Mouse (Mus musculus) kidney, embryonic 15.5 days (tissue): Measurements from ENCODE around the gene Spon1. TPM values are rescaled to one million over a fixed set of nuclear protein-coding genes. Genes with fewer than 3 reads are reported as not detected.
A peak's percentile ranks its signal among the peaks of the same experiment; 100 is the strongest.

Source experiments
- ATAC-seq: fragments of 200-750 bp; cut with Nextera tagmentation; replicated peaks from 2 replicates; pipeline ENCODE4 v1.8.0; 2017; ENCODE audit warnings: moderate TSS enrichment; ENCODE audit not compliant: low FRiP score
- H3K27ac ChIP-seq: fragments of 300-500 bp; sonication (generic); 2 replicates; pipeline ENCODE4 v1.5.1; 2015; ENCODE audit warnings: mild to moderate bottlenecking, inconsistent platforms
- H3K27me3 ChIP-seq: fragments of 300-500 bp; sonication (generic); 2 replicates; pipeline ENCODE4 v1.6.1; 2015; ENCODE audit warnings: inconsistent platforms
- H3K36me3 ChIP-seq: fragments of 300-500 bp; sonication (generic); 2 replicates; pipeline ENCODE4 v1.6.1; 2015; ENCODE audit warnings: inconsistent platforms
- H3K4me1 ChIP-seq: fragments of 300-500 bp; sonication (generic); 2 replicates; pipeline ENCODE4 v1.6.1; 2015; ENCODE audit warnings: inconsistent platforms
- H3K4me2 ChIP-seq: fragments of 300-500 bp; sonication (generic); 2 replicates; pipeline ENCODE4 v1.6.1; 2015; ENCODE audit warnings: moderate library complexity, mild to moderate bottlenecking, inconsistent platforms
- H3K4me3 ChIP-seq: fragments of 300-500 bp; sonication (generic); replicated peaks from 2 replicates; pipeline ENCODE4 v1.5.1; 2015; ENCODE audit warnings: mild to moderate bottlenecking, inconsistent platforms
- H3K9ac ChIP-seq: fragments of 300-500 bp; sonication (generic); 2 replicates; pipeline ENCODE4 v1.6.1; 2015; ENCODE audit warnings: mild to moderate bottlenecking, inconsistent platforms
- H3K9me3 ChIP-seq: fragments of 300-500 bp; sonication (generic); replicated peaks from 2 replicates; pipeline ENCODE4 v1.6.1; 2016; ENCODE audit warnings: inconsistent platforms
- WGBS: fragments of 180-500 bp; shearing (Covaris S2); methylation state at CpG from one replicate; pipeline ENCODE4 v1.1.7; 2015; ENCODE audit warnings: mixed read lengths; 5-methylcytosine and 5-hydroxymethylcytosine counted together
- polyA plus RNA-seq: library from polyadenylated mRNA; unstranded; fragments of >200 nt; fragmentation: Nextera tagmentation; extraction: Ambion mirVana; gene quantifications from 2 replicates; pipeline ENCODE4 v1.2.1, GENCODE M21; 2015

Spon1 gene
- polyA plus RNA-seq, 1 experiment from 2014 or later, result 13.9 TPM

GRCm38 (mm10) chr7:113847041-113847819 lies 81.4 kb downstream of the Spon1 start:
- H3K9ac ChIP-seq, result no peak overlapping the region
- 0 out of 2 replicates have a peak, but pooled peaks cover 6% of the 10 kb centered on the region for H3K4me1 ChIP-seq
- H3K4me2 ChIP-seq, result no peak overlapping the region
- no peaks in the 10 kb centered on the region for H3K9me3 ChIP-seq
- no peak for ATAC-seq
- H3K27me3 ChIP-seq, result no peaks in the 10 kb centered on the region
- no peak overlapping the region for H3K27ac ChIP-seq
- WGBS, result 72% methylated on average over 7 of the region's 7 CpGs
- no peak overlapping the region for H3K4me3 ChIP-seq
- H3K36me3 ChIP-seq, result no peaks in the 10 kb centered on the region

GRCm38 (mm10) chr7:113850389-113850788 lies 84.6 kb downstream of the Spon1 start:
- H3K9ac ChIP-seq, result no peak overlapping the region
- no peak overlapping the region for H3K27ac ChIP-seq
- H3K4me1 ChIP-seq, result 0 out of 2 replicates have a peak, but pooled peaks cover 6% of the 10 kb centered on the region
- ATAC-seq, result no peak
- no peaks in the 10 kb centered on the region for H3K27me3 ChIP-seq
- H3K4me2 ChIP-seq, result no peak overlapping the region
- H3K36me3 ChIP-seq, result no peaks in the 10 kb centered on the region
- H3K4me3 ChIP-seq, result no peak overlapping the region
- H3K9me3 ChIP-seq, result no peaks in the 10 kb centered on the region
- 43% methylated on average over 4 of the region's 4 CpGs for WGBS

- H3K9me3 ChIP-seq, result no peaks in the 10 kb centered on the region
- no peak for ATAC-seq
- no peaks in the 10 kb centered on the region for H3K27me3 ChIP-seq
- no peak overlapping the region for H3K4me3 ChIP-seq
- no peaks in the 10 kb centered on the region for H3K36me3 ChIP-seq
- H3K4me2 ChIP-seq, result no peak overlapping the region
- H3K27ac ChIP-seq, result no peak overlapping the region
- 0 out of 2 replicates have a peak, but pooled peaks cover 6% of the 10 kb centered on the region for H3K4me1 ChIP-seq
- WGBS, result 74% methylated on average over 4 of the region's 4 CpGs
- H3K9ac ChIP-seq, result no peak overlapping the region
Observed at GRCm38 (mm10) chr7:113855396-113855795, 89.6 kb downstream of the Spon1 start.

- Histone ChIP-seq H3K4me2 (no peak overlapping the region), H3K36me3 (no peaks in the 10 kb centered on the region), H3K27me3 (no peaks in the 10 kb centered on the region), H3K9ac (no peak overlapping the region), H3K9me3 (no peaks in the 10 kb centered on the region), H3K4me1 (no peaks in the 10 kb centered on the region), H3K27ac (no peak overlapping the region), H3K4me3 (no peak overlapping the region)
- ATAC-seq, result no peak
- WGBS, result 43% methylated on average over 3 of the region's 3 CpGs
Observed at GRCm38 (mm10) chr7:113856067-113856466, 90.3 kb downstream of the Spon1 start.

- ATAC-seq, result 0 out of 2 replicates have a peak, but pooled peaks have one; percentile 33
- Histone ChIP-seq H3K36me3 (no peaks in the 10 kb centered on the region), H3K4me3 (no peak overlapping the region), H3K27ac (peak overlapping the region; percentile 20; the same call in 1 of the 2 replicates), H3K9me3 (no peaks in the 10 kb centered on the region), H3K4me1 (no peaks in the 10 kb centered on the region), H3K9ac (no peak overlapping the region), H3K27me3 (no peaks in the 10 kb centered on the region), H3K4me2 (no peak overlapping the region)
- 66% methylated on average over 5 of the region's 5 CpGs for WGBS
Observed at GRCm38 (mm10) chr7:113859480-113859881, 93.7 kb downstream of the Spon1 start.

GRCm38 (mm10) chr7:113861964-113862363 lies 96.2 kb downstream of the Spon1 start:
- Histone ChIP-seq H3K27ac (no peak overlapping the region), H3K4me3 (no peak overlapping the region), H3K9me3 (no peaks in the 10 kb centered on the region), H3K4me1 (no peaks in the 10 kb centered on the region), H3K4me2 (no peak overlapping the region), H3K36me3 (no peaks in the 10 kb centered on the region), H3K9ac (no peak overlapping the region), H3K27me3 (no peaks in the 10 kb centered on the region)
- ATAC-seq, result no peak
- WGBS, result 91% methylated on average over 4 of the region's 4 CpGs

GRCm38 (mm10) chr7:113872846-113873245 lies 107.0 kb downstream of the Spon1 start:
- Histone ChIP-seq H3K9ac (no peak overlapping the region), H3K4me3 (no peak overlapping the region), H3K9me3 (no peaks in the 10 kb centered on the region), H3K27me3 (no peaks in the 10 kb centered on the region), H3K36me3 (no peaks in the 10 kb centered on the region), H3K4me1 (no peaks in the 10 kb centered on the region), H3K27ac (no peak overlapping the region), H3K4me2 (no peak overlapping the region)
- no peak for ATAC-seq
- 85% methylated on average over 1 of the region's 1 CpGs for WGBS

GRCm38 (mm10) chr7:113877451-113877850 lies 111.7 kb downstream of the Spon1 start:
- H3K9me3 ChIP-seq, result no peaks in the 10 kb centered on the region
- ATAC-seq, result no peak
- no peaks in the 10 kb centered on the region for H3K27me3 ChIP-seq
- H3K36me3 ChIP-seq, result no peaks in the 10 kb centered on the region
- H3K27ac ChIP-seq, result no peak overlapping the region
- H3K9ac ChIP-seq, result no peak overlapping the region
- 85% methylated on average over 4 of the region's 4 CpGs for WGBS
- no peaks in the 10 kb centered on the region for H3K4me1 ChIP-seq
- H3K4me2 ChIP-seq, result no peak overlapping the region
- no peak overlapping the region for H3K4me3 ChIP-seq

GRCm38 (mm10) chr7:113877926-113878325 lies 112.1 kb downstream of the Spon1 start:
- H3K4me1 ChIP-seq, result no peaks in the 10 kb centered on the region
- H3K4me3 ChIP-seq, result no peak overlapping the region
- H3K27ac ChIP-seq, result no peak overlapping the region
- H3K4me2 ChIP-seq, result no peak overlapping the region
- no peak overlapping the region for H3K9ac ChIP-seq
- WGBS, result 84% methylated on average over 5 of the region's 5 CpGs
- H3K27me3 ChIP-seq, result no peaks in the 10 kb centered on the region
- no peaks in the 10 kb centered on the region for H3K9me3 ChIP-seq
- no peaks in the 10 kb centered on the region for H3K36me3 ChIP-seq
- ATAC-seq, result no peak

- H3K27me3 ChIP-seq, result no peaks in the 10 kb centered on the region
- no peak overlapping the region for H3K4me2 ChIP-seq
- no peak overlapping the region for H3K9ac ChIP-seq
- H3K27ac ChIP-seq, result no peak overlapping the region
- no peaks in the 10 kb centered on the region for H3K9me3 ChIP-seq
- no peak for ATAC-seq
- no peaks in the 10 kb centered on the region for H3K4me1 ChIP-seq
- H3K36me3 ChIP-seq, result no peaks in the 10 kb centered on the region
- no peak overlapping the region for H3K4me3 ChIP-seq
- WGBS, result 63% methylated on average over 7 of the region's 7 CpGs
Observed at GRCm38 (mm10) chr7:113879085-113879501, 113.3 kb downstream of the Spon1 start.

GRCm38 (mm10) chr7:113880021-113880420 lies 114.2 kb downstream of the Spon1 start:
- H3K4me3 ChIP-seq, result no peak overlapping the region
- ATAC-seq, result no peak
- H3K4me2 ChIP-seq, result no peak overlapping the region
- 92% methylated on average over 3 of the region's 3 CpGs for WGBS
- H3K27ac ChIP-seq, result no peak overlapping the region
- H3K9ac ChIP-seq, result no peak overlapping the region
- no peaks in the 10 kb centered on the region for H3K4me1 ChIP-seq
- no peaks in the 10 kb centered on the region for H3K9me3 ChIP-seq
- no peaks in the 10 kb centered on the region for H3K27me3 ChIP-seq
- no peaks in the 10 kb centered on the region for H3K36me3 ChIP-seq

- Histone ChIP-seq H3K36me3 (no peaks in the 10 kb centered on the region), H3K27me3 (no peaks in the 10 kb centered on the region), H3K27ac (no peak overlapping the region), H3K4me1 (no peaks in the 10 kb centered on the region), H3K4me3 (no peak overlapping the region), H3K4me2 (no peak overlapping the region), H3K9me3 (no peaks in the 10 kb centered on the region), H3K9ac (no peak overlapping the region)
- ATAC-seq, result no peak
- 100% methylated on average over 2 of the region's 2 CpGs for WGBS
Observed at GRCm38 (mm10) chr7:113890782-113891181, 125.0 kb downstream of the Spon1 start.

GRCm38 (mm10) chr7:113891491-113891890 lies 125.7 kb downstream of the Spon1 start:
- H3K4me3 ChIP-seq, result no peak overlapping the region
- 92% methylated on average over 6 of the region's 6 CpGs for WGBS
- no peak overlapping the region for H3K27ac ChIP-seq
- ATAC-seq, result no peak
- H3K4me2 ChIP-seq, result no peak overlapping the region
- H3K9ac ChIP-seq, result no peak overlapping the region
- no peaks in the 10 kb centered on the region for H3K9me3 ChIP-seq
- H3K4me1 ChIP-seq, result no peaks in the 10 kb centered on the region
- no peaks in the 10 kb centered on the region for H3K36me3 ChIP-seq
- H3K27me3 ChIP-seq, result no peaks in the 10 kb centered on the region
